Mouse (Mus musculus) adrenal gland, adult 2 months (tissue): Measurements from ENCODE around the gene Slc31a2. TPM values are rescaled to one million over a fixed set of nuclear protein-coding genes. Genes with fewer than 3 reads are reported as not detected.

Experiments used
- DNase-seq: peaks from one replicate; pipeline ENCODE4 v3.0.0; 2021
- polyA plus RNA-seq: library from polyadenylated mRNA; depleted of rRNA; stranded (reverse); fragments of >200 nt; gene quantifications from 2 replicates; pipeline ENCODE4 v1.2.3, GENCODE M21; 2012
- total RNA-seq, 2 experiments: library from RNA; stranded (reverse); gene quantifications; 2 replicates each; pipeline ENCODE4 v1.2.3; 2021

Gene Slc31a2
- total and polyA plus RNA-seq, 3 experiments, result 21.2 to 51.9 (median 40.5) TPM

DNA sequence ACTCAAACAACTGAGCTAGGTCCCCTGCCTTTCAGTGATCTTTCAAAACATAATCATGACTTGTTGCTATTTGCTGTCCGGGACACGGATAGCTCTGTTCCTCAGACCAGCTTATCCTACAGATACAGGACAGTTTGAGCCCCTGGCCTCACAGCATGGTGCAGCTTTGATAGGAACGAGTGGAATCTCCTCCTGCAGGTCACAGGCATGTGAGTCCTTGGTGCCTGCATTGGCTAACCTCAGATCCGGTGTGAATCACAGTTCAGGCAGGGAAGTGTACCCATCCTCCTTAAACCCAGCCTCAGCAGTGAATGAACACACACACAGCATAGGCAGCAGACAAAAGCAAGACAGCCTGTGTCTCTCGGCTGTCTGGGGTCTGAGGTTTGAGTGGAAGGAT lies 19.0 kb downstream of the Slc31a2 start:
- DNase-seq, result peak; percentile 64

DNA sequence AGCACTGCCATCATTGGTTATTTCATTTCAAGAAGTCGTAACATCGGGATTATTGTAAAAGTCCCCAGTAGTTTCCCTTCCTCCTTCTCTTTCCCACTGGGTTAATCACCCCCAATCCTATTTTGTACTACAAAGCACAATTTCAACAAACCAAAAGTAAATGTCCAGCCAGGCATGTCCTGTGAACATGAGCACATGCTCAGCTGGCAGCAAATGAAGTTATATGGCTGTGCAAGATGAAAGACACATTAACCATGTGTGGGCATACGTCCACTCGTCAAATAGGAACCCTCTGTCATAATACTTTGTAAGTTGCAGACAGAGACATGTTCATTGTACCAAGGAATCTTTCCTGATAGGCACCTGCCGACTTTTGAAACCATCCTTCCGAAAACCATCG lies 20.6 kb downstream of the Slc31a2 start:
- DNase-seq, result no peak

DNA sequence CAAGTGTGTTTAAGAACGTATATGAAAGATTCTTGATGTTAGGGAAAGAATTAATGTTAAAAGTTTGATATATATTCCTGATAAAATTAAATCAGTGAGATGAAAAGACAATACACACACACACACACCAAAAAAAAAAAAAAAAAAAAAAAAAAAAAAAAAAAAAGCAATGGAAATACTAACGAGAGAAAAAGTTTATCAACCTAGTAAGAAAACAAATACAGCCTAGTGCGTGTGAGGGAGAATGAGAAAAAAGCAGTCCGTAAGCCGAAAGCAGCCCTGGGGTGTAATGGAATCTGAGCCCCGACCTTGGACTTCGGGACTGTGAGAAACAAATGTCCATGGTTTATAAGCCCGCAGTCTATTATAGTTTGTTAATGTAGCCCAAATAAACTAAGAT lies 23.2 kb downstream of the Slc31a2 start:
- DNase-seq, result no peak

DNA sequence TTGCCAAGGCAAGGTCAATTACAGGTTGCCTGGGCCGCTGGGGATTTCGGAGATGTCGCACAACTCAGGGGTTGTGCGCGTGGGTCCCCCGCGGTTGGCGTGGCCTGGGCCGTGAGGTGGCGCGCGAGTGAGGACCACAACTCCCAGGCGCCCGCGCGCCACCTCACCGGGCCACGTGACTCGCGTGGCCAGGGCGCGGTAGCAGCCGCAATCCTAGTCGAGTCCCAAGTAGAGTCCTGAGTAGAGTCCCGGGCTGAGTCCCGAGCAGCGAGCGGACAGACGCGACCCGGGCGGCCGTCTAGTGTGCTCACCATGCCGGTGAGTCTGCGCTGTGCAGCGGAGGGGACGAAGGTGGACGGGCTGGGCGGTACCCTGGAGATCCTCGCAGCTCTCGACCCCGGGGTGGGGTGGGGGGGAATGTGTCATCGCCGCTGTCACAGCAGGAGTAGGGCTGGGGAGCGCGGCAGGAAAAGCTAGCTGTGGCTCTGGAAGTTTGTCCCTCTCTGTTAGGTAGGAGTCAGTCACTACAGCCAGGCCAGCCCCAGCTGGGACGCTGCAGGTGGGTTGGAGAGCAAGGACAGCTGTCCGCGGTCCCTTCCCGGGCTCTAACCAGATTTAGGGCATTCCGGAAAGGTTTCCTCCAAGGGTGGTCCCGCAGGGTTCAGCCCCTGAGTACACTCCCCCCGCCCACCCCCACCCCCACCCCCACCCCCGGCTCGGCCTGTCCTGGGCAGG lies 24.1 kb downstream of the Slc31a2 start:
- peak; percentile 92 for DNase-seq

DNA sequence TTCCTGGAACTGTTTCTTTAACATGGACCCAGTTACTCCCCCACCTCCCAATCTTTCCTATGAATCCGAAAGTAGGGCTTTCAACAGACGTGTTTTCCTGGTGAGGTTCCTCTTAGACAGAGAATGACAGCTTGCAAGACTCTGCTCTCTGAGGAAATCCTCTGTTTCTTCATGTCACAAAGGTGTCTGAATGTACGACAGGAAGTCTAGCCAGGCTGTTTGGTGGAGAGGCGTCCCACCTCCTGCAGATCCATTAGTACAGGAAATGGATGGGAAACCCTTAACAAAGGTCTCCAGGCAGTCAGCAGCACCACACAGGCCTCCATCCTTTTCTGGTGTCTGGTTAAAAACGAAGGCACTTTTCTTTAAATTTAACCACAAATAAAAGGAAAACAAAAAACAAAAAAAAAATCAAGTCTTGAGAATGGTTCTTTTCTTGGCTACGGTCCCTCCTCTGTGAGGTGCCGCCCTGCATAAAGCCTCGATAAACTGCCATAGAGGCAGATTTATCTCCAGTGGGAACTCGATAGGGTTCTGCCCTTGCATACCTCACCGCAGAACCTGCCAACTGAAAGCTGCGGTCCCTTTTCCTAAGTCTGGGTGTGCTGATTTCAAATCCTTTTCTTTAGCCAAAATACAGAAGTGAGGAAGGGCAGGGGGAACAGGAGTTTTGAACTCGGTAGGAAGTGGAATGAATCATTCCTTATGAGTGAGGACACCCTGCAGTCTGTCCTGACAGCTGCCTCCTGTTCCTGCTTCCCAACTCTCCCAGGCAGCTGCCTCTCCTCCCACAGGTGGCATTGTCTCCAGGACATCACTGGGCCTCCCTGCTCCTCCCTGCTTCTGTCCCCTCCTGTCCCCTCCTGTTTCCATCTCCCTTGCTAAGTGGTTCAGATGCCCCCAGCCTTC lies 24.9 kb downstream of the Slc31a2 start:
- no peak for DNase-seq

DNA sequence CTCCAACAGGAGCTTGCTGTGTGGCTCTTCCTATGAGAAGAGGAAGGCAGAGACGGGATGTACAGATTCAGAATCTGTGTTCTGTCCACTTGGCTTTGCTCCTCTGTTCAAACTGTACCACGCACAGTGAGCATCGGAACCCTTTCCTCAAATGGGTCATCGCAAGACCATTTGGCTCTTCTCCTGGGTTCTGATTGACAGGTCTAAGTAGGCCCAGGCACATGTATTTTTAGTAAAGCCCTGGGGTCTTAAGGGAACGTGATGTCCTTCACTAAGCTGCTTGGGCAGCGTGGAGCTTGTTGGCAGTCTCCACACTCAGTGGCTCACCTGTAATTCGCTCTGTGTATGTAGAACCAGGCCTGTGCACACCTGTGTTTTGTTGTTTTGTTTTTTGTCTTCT lies 26.9 kb downstream of the Slc31a2 start:
- DNase-seq, result no peak

DNA sequence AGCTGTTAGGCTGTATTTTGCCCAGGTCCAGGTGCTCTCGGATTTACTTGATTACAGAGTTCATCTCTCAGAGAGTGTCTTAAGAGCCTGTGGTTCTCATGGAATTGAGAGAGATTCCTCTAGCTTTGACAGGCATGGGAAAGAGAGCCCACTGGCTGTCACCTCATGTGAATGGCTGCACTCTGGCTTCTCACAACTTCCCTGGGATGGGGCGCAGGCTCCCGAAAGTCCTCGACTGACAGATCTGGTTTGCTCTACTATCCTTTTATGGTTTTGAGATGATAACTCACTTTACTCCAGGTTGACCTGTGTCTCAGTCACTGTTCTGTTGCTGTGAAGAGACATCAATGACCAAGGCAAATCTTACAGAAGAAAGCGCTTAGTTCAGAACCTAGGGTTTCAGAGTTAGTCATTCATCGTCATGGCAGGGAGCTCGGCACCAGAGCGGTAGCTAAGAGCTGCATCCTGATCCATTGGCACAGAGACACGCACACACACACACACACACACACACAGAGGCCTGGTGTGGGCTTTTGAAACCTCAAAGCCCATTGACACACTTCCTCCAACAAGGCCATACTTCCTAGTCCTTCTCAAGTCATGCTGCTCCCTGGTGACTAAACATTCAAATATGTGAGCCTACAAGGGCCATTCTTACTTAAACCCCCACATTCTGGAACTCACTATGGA lies 28.6 kb downstream of the Slc31a2 start:
- no peak for DNase-seq

DNA sequence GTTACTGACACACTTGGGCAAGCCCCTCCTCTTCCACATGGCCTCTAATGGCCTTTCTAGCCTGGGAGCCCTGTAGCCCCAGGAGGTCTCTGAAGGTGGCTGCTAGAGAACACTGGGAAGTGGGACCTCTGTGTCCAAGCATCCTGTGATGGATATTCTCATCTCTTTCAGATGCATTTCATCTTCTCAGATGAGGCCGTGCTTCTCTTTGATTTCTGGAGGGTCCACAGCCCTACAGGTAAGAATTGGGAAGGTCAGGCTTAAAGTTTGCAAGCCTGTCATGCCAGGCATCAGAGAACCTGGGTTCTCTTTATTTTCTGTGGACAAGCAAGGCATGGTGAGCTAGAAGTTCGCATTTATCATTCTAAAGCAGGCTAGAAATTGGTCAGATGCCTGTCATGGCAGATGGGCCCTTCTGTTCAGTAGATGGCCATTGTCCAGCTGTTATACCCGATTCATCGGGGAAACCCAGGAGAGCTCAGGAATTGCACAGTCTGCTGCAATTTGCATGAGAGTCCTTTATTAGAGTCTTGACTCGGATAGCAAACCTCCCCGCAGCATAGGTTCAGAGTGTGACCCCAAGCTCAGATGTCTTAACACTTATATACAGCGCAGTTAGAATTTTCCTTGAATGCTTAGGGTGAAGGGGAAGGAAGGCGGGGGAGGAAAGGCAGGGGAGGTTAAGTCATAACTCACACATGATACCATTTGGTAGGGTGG lies 30.3 kb downstream of the Slc31a2 start:
- no peak for DNase-seq

DNA sequence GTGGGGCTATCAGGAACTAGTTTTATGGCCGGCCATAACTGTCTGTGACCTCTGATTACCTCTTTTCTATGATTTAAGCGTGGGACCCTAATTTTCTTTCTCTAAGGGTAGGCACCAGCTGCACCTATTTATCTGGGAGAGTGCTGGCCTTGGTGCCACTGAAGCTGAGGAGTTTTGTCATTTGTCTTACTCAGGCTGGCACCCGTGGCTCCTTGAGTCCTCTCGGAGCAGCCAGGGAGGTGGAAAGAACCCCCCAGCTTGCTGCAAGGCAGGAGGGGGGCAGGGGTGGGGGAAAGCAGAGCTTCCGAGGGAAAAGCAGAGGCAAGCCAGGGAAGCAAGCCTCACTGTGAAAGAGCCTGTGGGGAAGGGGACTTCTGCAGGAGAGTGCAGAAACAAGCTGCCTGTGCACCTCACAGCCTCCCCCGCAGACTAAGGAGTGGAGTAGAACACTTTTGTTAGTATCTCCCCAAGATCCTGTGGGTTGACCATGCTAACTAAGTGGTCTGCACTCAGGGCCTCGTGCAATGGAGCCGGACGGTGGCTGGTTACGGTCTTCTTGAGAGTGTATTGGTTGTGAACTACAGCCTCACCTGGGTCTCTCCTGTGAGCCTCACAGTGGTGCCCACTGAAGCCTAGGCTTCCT lies 31.0 kb downstream of the Slc31a2 start:
- DNase-seq, result no peak

DNA sequence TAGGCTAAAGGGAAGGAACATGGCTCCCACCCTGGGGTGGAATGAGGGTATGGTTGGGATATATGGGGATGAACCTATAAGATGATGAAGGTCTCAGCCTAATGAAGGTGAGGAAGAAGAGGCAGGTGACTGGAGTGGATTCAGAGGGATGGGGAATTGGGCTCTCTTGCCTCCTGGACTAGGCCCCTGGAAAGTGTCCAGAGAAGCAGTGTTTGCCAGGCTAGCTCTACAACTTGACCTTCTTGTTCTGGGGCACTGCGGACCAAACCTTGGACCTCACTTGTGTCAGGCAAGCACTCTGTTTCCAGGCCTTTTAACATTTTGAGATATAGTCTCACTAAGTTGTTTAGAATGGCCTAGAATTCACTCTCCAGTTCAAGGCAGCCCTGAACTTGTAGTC lies 32.4 kb downstream of the Slc31a2 start:
- no peak for DNase-seq

DNA sequence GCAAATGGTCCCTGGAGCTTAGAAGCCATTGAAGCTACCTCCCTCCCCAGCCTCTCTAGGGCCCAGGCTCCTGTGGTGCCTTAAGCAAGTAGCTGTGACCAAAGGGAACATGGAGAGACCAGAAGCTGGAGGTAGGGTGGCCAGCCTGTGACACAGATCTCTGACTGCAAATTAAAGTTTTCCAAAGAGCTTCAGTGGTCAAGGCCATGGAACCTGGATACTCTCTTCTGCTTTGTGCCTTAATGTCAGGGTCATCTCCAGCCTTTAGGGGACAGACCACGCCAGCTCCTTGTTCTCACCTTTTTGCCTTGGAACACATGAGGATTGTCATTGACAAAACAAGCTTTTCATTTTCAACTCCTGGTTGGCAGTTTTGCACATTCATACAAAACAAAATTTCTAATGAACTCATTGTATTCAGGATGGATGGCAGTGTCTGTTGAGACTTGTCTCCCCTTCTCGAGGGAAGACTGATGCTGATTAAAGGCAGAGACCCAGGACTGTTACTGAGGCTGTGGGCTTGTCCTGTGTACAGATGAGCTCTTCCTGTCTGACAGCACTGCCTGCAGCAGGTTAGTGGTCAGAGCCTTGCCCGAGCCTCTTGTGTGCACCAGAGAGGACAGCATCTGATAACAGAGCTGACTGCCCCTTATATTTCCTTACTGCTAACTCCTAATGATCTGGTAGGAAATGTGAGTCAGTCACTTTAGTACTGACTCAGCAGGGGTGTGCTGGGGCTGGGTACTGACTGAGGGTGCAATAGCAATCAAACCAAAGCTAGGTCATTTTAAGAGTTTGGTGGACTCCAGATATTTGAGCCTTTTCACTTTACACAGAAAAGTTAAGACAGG lies 35.1 kb downstream of the Slc31a2 start:
- DNase-seq, result peak; percentile 52

DNA sequence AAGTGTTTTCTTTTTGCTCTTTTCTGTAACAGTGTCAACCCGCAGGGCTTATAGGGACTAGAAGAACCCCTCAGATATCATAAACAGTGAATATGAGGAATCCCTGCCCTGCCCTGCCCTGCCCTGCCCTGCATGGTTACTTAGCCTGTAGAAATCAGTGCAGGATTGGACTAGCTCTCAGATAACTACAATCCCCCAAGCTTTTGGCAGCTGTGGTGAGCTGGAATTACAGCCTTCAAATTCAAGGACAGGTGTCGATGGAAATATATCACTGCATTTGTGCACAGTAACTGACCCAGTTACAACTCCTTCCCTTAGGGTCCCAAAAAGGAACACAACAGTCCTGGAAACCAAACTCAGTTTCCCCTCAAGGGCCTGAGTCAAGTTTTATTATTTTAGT lies 37.6 kb downstream of the Slc31a2 start:
- DNase-seq, result peak; percentile 71

DNA sequence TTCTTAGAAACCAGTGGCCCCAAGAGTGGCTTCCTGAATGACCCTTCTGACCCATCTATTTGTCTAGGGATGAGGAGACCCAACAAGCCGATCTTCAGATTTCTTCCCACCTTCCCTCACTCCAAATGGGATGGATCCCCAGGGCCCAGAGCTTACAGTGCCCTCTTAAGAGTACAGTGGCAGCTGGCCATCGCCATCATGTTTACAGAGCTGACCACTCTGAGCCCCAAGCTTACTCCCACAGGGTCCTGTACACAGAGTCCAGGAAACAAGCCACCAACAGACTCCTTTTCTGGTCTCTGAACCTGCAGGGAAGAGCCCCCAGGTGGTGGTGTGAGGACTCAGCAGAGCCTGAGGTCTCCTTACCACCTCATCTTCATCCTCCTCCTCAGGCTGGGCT lies 40.4 kb downstream of the Slc31a2 start:
- DNase-seq, result no peak

DNA sequence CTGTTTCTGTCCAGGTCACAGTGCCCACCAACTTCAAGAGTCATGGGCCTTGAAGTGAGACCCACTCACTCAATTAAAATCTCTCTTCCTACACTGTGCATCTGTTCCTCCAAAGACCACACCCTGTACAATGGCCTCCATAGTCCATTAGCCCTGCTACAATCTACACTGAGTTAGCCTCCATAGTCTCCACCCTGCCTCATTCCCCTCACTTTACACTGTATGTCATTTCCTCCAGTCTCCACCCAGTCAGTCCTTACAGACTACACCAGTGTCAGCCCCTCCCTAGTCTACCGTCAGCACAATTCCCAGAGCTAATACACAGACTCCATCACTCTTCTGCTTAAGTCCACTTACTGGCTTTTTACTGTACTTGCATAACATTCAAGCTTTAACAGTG lies 40.9 kb downstream of the Slc31a2 start:
- DNase-seq, result no peak

DNA sequence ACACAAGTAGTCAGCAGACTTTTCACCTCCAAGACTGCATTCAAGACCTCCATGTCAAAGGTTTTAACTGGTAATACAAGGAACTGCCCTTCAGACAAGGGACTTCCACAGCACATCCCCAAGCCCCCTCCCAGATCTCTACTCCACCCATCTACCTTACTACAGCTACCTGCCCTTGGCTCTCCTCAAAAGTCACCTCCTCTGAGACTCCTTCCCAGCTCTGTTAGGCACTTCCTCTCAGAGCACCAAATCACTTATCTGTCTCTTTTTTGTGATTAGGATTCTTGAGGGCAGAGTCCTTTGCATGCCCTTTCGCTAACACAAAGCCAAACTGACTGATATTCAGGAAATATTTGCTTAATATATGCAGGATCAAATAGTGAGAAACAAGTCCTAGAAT lies 43.9 kb downstream of the Slc31a2 start:
- no peak for DNase-seq

DNA sequence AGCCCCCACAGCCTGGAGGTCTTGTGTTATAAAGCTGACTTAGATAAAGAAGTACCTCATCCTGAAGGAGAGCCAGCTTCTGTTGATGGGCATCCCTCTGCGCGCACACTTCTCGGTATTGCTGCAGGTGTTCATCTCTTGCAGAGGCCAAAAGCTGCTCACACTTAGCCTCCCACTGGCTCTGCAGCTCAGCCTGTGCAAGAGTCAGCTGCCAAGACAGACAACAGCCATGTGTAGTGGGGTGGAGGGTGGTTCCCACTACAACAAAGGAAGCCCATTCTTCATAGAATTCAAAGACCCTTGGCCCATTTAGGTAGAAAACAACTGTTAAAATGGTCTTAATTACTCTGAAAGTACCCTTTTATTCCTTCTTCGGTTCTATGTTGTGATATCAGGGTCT lies 44.5 kb downstream of the Slc31a2 start:
- DNase-seq, result no peak

DNA sequence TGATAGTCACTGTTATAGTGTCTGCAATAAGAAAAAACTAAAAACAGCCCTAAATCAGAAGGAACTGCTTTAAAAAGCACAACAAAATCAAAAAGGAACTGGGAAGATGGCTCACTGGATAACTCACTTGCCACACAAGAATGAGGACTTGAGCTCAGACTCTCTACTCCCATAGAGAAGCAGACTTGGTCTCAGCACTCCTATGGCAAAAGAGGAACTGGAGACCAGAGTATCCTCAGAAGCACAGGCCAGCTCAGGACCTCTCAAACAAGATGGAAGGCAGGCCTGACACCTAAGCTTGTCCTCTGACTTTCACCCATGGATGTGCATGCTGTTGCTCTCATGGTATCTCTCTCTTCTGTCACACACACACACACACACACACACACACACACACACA lies 46.0 kb downstream of the Slc31a2 start:
- no peak for DNase-seq

DNA sequence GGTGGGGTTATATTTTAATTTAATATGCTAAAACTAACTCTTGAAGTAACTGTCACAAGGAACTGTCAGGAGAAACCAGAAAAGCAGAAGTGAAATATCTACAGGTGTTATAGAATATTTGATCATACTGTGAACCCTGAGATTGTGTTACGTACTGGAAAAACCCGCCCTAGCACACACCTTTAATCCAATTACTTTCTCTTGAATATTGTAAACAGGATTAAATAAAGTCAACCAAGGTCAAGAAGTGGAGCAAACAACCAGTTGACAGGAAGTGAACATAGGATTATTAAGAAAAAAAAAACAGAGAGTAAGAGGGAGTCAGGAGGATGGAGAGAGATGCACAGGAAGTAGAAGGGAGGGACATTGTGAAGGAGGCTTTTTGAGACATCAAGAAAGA lies 50.5 kb downstream of the Slc31a2 start:
- no peak for DNase-seq

DNA sequence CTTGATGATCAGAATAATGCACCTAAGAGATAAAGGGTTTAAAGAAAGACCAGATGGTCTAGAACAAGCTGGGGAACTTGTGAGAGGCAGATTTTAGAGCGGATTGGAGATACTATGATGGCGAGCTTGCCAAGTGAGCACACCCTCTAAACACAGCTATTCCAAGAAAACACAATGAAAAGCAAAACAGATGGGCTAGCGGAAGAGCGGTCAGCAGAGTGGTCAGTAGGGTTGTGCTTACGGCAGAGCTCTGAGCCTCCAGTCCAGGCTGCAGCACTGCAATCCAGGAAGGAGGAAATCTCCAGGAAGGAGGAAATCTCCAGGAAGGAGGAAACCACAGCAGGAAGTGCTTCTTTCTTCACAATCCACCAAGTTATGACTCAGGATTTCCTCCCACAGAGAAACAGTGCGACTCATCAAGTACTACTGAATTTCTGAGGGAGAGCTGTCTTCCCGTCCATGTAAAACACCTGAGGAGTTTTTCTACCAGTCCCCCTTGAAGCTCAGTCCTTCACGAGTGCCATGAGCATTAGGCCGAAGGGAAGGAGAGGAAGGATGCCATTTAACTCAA lies 51.4 kb downstream of the Slc31a2 start:
- no peak for DNase-seq

DNA sequence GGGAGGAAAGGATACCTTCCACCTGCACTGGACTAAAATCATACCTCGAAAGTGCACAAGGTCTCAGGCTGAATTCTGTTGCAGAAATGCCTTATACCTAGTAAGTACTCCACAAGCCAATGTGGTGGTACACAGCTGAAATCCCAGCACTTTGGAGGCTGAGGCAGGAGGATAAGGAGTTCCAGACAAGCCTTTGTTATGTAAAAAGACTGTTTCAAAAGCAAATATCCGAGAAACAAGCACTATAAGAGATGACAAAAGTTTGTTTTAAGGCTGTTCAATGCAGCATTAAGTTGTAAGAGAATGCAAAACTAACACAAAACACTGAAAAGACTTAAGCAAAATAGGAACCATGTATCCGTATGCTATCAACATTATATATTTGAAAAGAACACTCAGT lies 52.2 kb downstream of the Slc31a2 start:
- DNase-seq, result no peak
